ENCODE assay signal across 7 mouse cellular contexts in the genomic region with DNA sequence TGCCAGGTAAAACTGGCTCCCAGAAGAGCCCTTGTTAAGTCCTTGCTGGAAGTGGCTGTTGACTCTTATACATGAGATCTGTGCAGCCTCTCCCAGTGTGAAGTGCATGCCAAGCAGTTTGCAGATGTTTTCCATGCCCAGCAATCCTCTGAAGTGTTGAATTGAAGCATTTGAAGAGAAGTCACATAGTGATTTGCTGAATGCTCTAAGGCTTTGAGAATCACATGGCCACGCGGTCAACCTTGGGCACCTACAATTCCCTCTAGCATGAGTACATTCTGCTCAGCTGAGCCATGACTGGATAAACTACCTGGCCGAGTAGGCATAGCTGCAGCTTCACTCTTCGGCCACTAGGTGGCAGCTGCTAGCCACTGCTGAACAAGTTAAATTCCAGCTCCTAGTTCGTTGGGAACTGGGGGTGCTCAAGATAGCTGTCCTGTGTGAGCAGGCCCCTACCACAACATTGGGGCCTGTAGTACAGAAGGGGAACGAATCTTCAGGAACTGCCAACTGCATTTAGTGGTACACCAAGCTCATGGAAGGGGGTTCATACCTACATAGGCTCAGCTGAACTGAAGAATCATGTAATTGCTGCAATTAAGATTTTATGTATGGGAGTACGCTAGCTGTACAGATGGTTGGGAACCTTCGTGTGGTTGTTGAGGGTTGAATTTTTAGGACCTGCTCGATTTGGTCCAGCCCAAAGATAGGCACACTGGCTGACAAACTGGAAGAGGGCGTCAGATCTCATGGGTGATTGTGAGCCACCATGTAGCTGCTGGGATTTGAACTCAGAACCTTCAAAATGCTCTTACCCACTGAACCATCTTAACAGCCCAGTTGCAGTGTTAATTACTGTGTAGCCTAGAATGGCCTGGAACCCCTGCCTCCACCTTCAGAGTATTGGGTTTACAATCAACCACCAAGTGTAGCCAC. TPM values are rescaled to one million over a fixed set of nuclear protein-coding genes. Genes with fewer than 3 reads are reported as not detected.
DNase-seq lines count a peak whose midpoint lies in the region; ATAC-seq lines count a peak whose summit lies in the region.

No protein-coding gene starts in this region.

- DNase-seq in T-cell, adult 2 months (ENCODE audit: low spot score): peak; percentile 79
- DNase-seq in cerebellum, adult 9-11 months: peak; percentile 71
- DNase-seq in frontal cortex, adult 2 months (ENCODE audit: extremely low spot score in 1 of 2, low spot score in 1 of 2): peak; percentile 36 to 83
- DNase-seq in left cerebral cortex, postnatal 10 days (ENCODE audit: extremely low spot score in 1 of 2, low spot score in 2 of 2): peak; percentile 68 to 72
- DNase-seq in right cerebral cortex, postnatal 25 days: peak; percentile 73

- ATAC-seq in hindbrain, embryonic 15.5 days (ENCODE audit: low FRiP score, low read depth): peak; percentile 59
- peak; percentile 69 for ATAC-seq in megakaryocyte-erythroid progenitor cell, adult 5-6 weeks (replicated peaks; ENCODE audit: low FRiP score, low TSS enrichment, poor library complexity, severe bottlenecking)

- H3K27ac ChIP-seq in hindbrain, embryonic 15.5 days (replicated peaks): no peak overlapping the region

- no peak overlapping the region for H3K4me3 ChIP-seq in hindbrain, embryonic 15.5 days

- H3K9ac ChIP-seq in hindbrain, embryonic 15.5 days: no peak overlapping the region

- peaks cover 24% of the 10 kb centered on the region for H3K4me1 ChIP-seq in hindbrain, embryonic 15.5 days (replicated peaks)

- H3K4me2 ChIP-seq in hindbrain, embryonic 15.5 days: no peak overlapping the region

- WGBS in hindbrain, embryonic 15.5 days: 27% methylated on average over 10 of the region's 10 CpGs

- intact Hi-C loops in left cerebral cortex, postnatal 10 days (cut with DNase I): loop anchor here (2.0 kb wide), 1 partner anchor 74 kb away; no protein-coding TSS in a partner anchor

- peaks cover 41% of the 10 kb centered on the region for H3K36me3 ChIP-seq in hindbrain, embryonic 15.5 days

- H3K9me3 ChIP-seq in hindbrain, embryonic 15.5 days: no peaks in the 10 kb centered on the region

- no peaks in the 10 kb centered on the region for H3K27me3 ChIP-seq in hindbrain, embryonic 15.5 days

RNA-seq across cellular contexts. Expression of a gene that starts 6.4 kb away (rescaled TPM):
- polyA plus RNA-seq in frontal cortex, adult 2 months (2012; rRNA removed): 319 and 386 TPM in 2 replicates
- polyA plus RNA-seq in hindbrain, embryonic 15.5 days (2015; fragmentation: Nextera tagmentation; extraction: Ambion mirVana): 1,106 and 1,236 TPM in 2 replicates
- total RNA-seq in left cerebral cortex, postnatal 10 days (2021): 100 to 1,000 TPM; 577 to 615 TPM
- total RNA-seq in megakaryocyte-erythroid progenitor cell, adult 5-6 weeks (2014; fragmentation: Nextera tagmentation): 4,961 and 5,532 TPM in 2 replicates
- 979 and 1,008 TPM in 2 replicates for total RNA-seq in megakaryocyte-erythroid progenitor cell, adult 5-6 weeks (2017)

RNA-seq across cellular contexts. Expression of a gene that starts 6.6 kb away (rescaled TPM):
- 0.72 and 0.86 TPM in 2 replicates for polyA plus RNA-seq in frontal cortex, adult 2 months (2012; rRNA removed)
- 0.17 and 0.46 TPM in 2 replicates for polyA plus RNA-seq in hindbrain, embryonic 15.5 days (2015; fragmentation: Nextera tagmentation; extraction: Ambion mirVana)
- under 1 TPM; 0.30 TPM for total RNA-seq in left cerebral cortex, postnatal 10 days (2021)
- total RNA-seq in megakaryocyte-erythroid progenitor cell, adult 5-6 weeks (2014; fragmentation: Nextera tagmentation): 1.5 and 29.5 TPM in 2 replicates
- total RNA-seq in megakaryocyte-erythroid progenitor cell, adult 5-6 weeks (2017): 4.4 TPM in 1 of 2 replicates, not detected in the other

RNA-seq across cellular contexts. Expression of a gene that starts 12.2 kb away (rescaled TPM):
- 167 and 181 TPM in 2 replicates for polyA plus RNA-seq in frontal cortex, adult 2 months (2012; rRNA removed)
- 64.6 and 73.5 TPM in 2 replicates for polyA plus RNA-seq in hindbrain, embryonic 15.5 days (2015; fragmentation: Nextera tagmentation; extraction: Ambion mirVana)
- 10 to 100 TPM; 88.1 to 89.2 TPM for total RNA-seq in left cerebral cortex, postnatal 10 days (2021)
- total RNA-seq in megakaryocyte-erythroid progenitor cell, adult 5-6 weeks (2014; fragmentation: Nextera tagmentation): 104 and 120 TPM in 2 replicates
- total RNA-seq in megakaryocyte-erythroid progenitor cell, adult 5-6 weeks (2017): 21.9 and 32.8 TPM in 2 replicates

RNA-seq across cellular contexts. Expression of a gene that starts 20.7 kb away (rescaled TPM):
- 0.06 TPM in 1 of 2 replicates, not detected in the other for polyA plus RNA-seq in frontal cortex, adult 2 months (2012; rRNA removed)
- polyA plus RNA-seq in hindbrain, embryonic 15.5 days (2015; fragmentation: Nextera tagmentation; extraction: Ambion mirVana): 0.20 and 0.30 TPM in 2 replicates
- total RNA-seq in left cerebral cortex, postnatal 10 days (2021): not detected
- total RNA-seq in megakaryocyte-erythroid progenitor cell, adult 5-6 weeks (2014; fragmentation: Nextera tagmentation): not detected in 2 replicates
- total RNA-seq in megakaryocyte-erythroid progenitor cell, adult 5-6 weeks (2017): not detected in 2 replicates

RNA-seq across cellular contexts. Expression of a gene that starts 20.8 kb away (rescaled TPM):
- not detected in 2 replicates for polyA plus RNA-seq in frontal cortex, adult 2 months (2012; rRNA removed)
- polyA plus RNA-seq in hindbrain, embryonic 15.5 days (2015; fragmentation: Nextera tagmentation; extraction: Ambion mirVana): not detected in 2 replicates
- total RNA-seq in left cerebral cortex, postnatal 10 days (2021): not detected
- total RNA-seq in megakaryocyte-erythroid progenitor cell, adult 5-6 weeks (2014; fragmentation: Nextera tagmentation): not detected in 2 replicates
- not detected in 2 replicates for total RNA-seq in megakaryocyte-erythroid progenitor cell, adult 5-6 weeks (2017)
